Mouse (Mus musculus) hindbrain, embryonic 16.5 days (tissue): ENCODE measurements at regions not wholly inside any gene's neighbourhood (a gene's known extent, or its start where the extent isn't known, plus 50 kb on each side); places are given as distances from the start of the nearest gene placed in this dataset.

ENCODE experiments used
- ATAC-seq: fragments of 200-750 bp; cut with Nextera tagmentation; 2 replicates; pipeline ENCODE4 v1.8.0; 2017; ENCODE audit warnings: moderate TSS enrichment, moderate library complexity
- H3K27ac ChIP-seq: fragments of 300-500 bp; sonication (generic); 2 replicates; pipeline ENCODE4 v1.5.1; 2014; ENCODE audit warnings: low read depth, mild to moderate bottlenecking, control low read depth, low read length, moderate library complexity
- H3K27me3 ChIP-seq: fragments of 300-500 bp; sonication (generic); replicated peaks from 2 replicates; pipeline ENCODE4 v1.6.1; 2014; ENCODE audit warnings: low read length; ENCODE audit not compliant: control insufficient read depth, insufficient read depth
- H3K36me3 ChIP-seq: fragments of 300-500 bp; sonication (generic); 2 replicates; pipeline ENCODE4 v1.6.1; 2014; ENCODE audit warnings: mild to moderate bottlenecking, low read length, moderate library complexity, mixed read lengths; ENCODE audit not compliant: control insufficient read depth, insufficient read depth
- H3K4me1 ChIP-seq: fragments of 300-500 bp; sonication (generic); 2 replicates; pipeline ENCODE4 v1.6.1; 2014; ENCODE audit warnings: low read depth, low read length; ENCODE audit not compliant: control insufficient read depth, insufficient read depth
- H3K4me2 ChIP-seq: fragments of 300-500 bp; sonication (generic); 2 replicates; pipeline ENCODE4 v1.6.1; 2014; ENCODE audit warnings: mild to moderate bottlenecking, low read length, control low read depth, moderate library complexity
- H3K4me3 ChIP-seq: fragments of 300-500 bp; sonication (generic); 2 replicates; pipeline ENCODE4 v1.5.1; 2014; ENCODE audit warnings: mild to moderate bottlenecking, low read length, control low read depth, moderate library complexity
- H3K9ac ChIP-seq: fragments of 300-500 bp; sonication (generic); 2 replicates; pipeline ENCODE4 v1.6.1; 2014; ENCODE audit warnings: low read depth, mild to moderate bottlenecking, control low read depth, low read length, moderate library complexity
- H3K9me3 ChIP-seq: fragments of 300-500 bp; sonication (generic); 2 replicates; pipeline ENCODE4 v1.6.1; 2014; ENCODE audit warnings: mild to moderate bottlenecking, low read length, moderate library complexity; ENCODE audit not compliant: control insufficient read depth
- WGBS: fragments of 180-500 bp; shearing (Covaris S2); extraction: QIAGEN DNeasy Blood & Tissue Kit; methylation state at CpG from one replicate; pipeline ENCODE4 v1.1.7; 2014; 5-methylcytosine and 5-hydroxymethylcytosine counted together

- no peak for ATAC-seq
- 69% methylated on average over 4 of the region's 4 CpGs for WGBS
- Histone ChIP-seq H3K27ac (no peak overlapping the region), H3K27me3 (no peaks in the 10 kb centered on the region), H3K4me2 (no peak overlapping the region), H3K4me3 (no peak overlapping the region), H3K9me3 (no peaks in the 10 kb centered on the region), H3K4me1 (no peaks in the 10 kb centered on the region), H3K9ac (no peak overlapping the region), H3K36me3 (no peaks in the 10 kb centered on the region)
Observed at GRCm38 (mm10) chr11:7592010-7592409, 378.3 kb upstream of the Igfbp3 start.

- Histone ChIP-seq H3K4me1 (no peaks in the 10 kb centered on the region), H3K9ac (no peak overlapping the region), H3K27ac (no peak overlapping the region), H3K9me3 (no peaks in the 10 kb centered on the region), H3K4me2 (no peak overlapping the region), H3K36me3 (no peaks in the 10 kb centered on the region), H3K27me3 (no peaks in the 10 kb centered on the region), H3K4me3 (no peak overlapping the region)
- 91% methylated on average over 2 of the region's 2 CpGs for WGBS
- no peak for ATAC-seq
Observed at GRCm38 (mm10) chr11:7583296-7583695, 369.6 kb upstream of the Igfbp3 start.

GRCm38 (mm10) chr11:7568484-7568883 is 354.8 kb upstream of the Igfbp3 start:
- ATAC-seq = no peak
- Histone ChIP-seq H3K4me1 (no peaks in the 10 kb centered on the region), H3K27ac (no peak overlapping the region), H3K4me2 (no peak overlapping the region), H3K36me3 (no peaks in the 10 kb centered on the region), H3K9ac (no peak overlapping the region), H3K4me3 (no peak overlapping the region), H3K27me3 (no peaks in the 10 kb centered on the region), H3K9me3 (no peaks in the 10 kb centered on the region)
- WGBS = 82% methylated on average over 1 of the region's 1 CpGs

GRCm38 (mm10) chr11:7562029-7562428 is 348.3 kb upstream of the Igfbp3 start:
- ATAC-seq = no peak
- H3K9me3 ChIP-seq = no peaks in the 10 kb centered on the region
- H3K4me1 ChIP-seq = no peaks in the 10 kb centered on the region
- H3K4me3 ChIP-seq = no peak overlapping the region
- H3K36me3 ChIP-seq = no peaks in the 10 kb centered on the region
- H3K27ac ChIP-seq = no peak overlapping the region
- no peak overlapping the region for H3K4me2 ChIP-seq
- no peaks in the 10 kb centered on the region for H3K27me3 ChIP-seq
- WGBS = 51% methylated on average over 2 of the region's 2 CpGs
- H3K9ac ChIP-seq = no peak overlapping the region

- 78% methylated on average over 1 of the region's 1 CpGs for WGBS
- Histone ChIP-seq H3K9ac (no peak overlapping the region), H3K9me3 (no peaks in the 10 kb centered on the region), H3K27me3 (no peaks in the 10 kb centered on the region), H3K4me1 (no peaks in the 10 kb centered on the region), H3K36me3 (no peaks in the 10 kb centered on the region), H3K27ac (no peak overlapping the region), H3K4me3 (no peak overlapping the region), H3K4me2 (no peak overlapping the region)
- ATAC-seq = no peak
Observed at GRCm38 (mm10) chr11:7561437-7561836, 347.7 kb upstream of the Igfbp3 start.

GRCm38 (mm10) chr11:7555613-7556274 is 342.0 kb upstream of the Igfbp3 start:
- Histone ChIP-seq H3K4me1 (no peaks in the 10 kb centered on the region), H3K4me3 (no peak overlapping the region), H3K9me3 (no peaks in the 10 kb centered on the region), H3K36me3 (no peaks in the 10 kb centered on the region), H3K27ac (no peak overlapping the region), H3K9ac (no peak overlapping the region), H3K27me3 (no peaks in the 10 kb centered on the region), H3K4me2 (no peak overlapping the region)
- WGBS = 82% methylated on average over 6 of the region's 6 CpGs
- ATAC-seq = no peak

- H3K4me3 ChIP-seq = no peak overlapping the region
- H3K4me1 ChIP-seq = no peaks in the 10 kb centered on the region
- H3K9ac ChIP-seq = no peak overlapping the region
- WGBS = 83% methylated on average over 3 of the region's 3 CpGs
- H3K4me2 ChIP-seq = no peak overlapping the region
- H3K36me3 ChIP-seq = no peaks in the 10 kb centered on the region
- ATAC-seq = no peak
- H3K9me3 ChIP-seq = no peaks in the 10 kb centered on the region
- no peaks in the 10 kb centered on the region for H3K27me3 ChIP-seq
- H3K27ac ChIP-seq = no peak overlapping the region
Observed at GRCm38 (mm10) chr11:7552154-7552553, 338.4 kb upstream of the Igfbp3 start.

- H3K9ac ChIP-seq = no peak overlapping the region
- H3K4me1 ChIP-seq = no peaks in the 10 kb centered on the region
- 79% methylated on average over 2 of the region's 2 CpGs for WGBS
- no peaks in the 10 kb centered on the region for H3K27me3 ChIP-seq
- no peak overlapping the region for H3K27ac ChIP-seq
- no peaks in the 10 kb centered on the region for H3K36me3 ChIP-seq
- ATAC-seq = no peak
- no peaks in the 10 kb centered on the region for H3K9me3 ChIP-seq
- H3K4me3 ChIP-seq = no peak overlapping the region
- no peak overlapping the region for H3K4me2 ChIP-seq
Observed at GRCm38 (mm10) chr11:7547796-7548195, 334.1 kb upstream of the Igfbp3 start.

GRCm38 (mm10) chr11:7545621-7546020 is 331.9 kb upstream of the Igfbp3 start:
- Histone ChIP-seq H3K4me3 (no peak overlapping the region), H3K27ac (no peak overlapping the region), H3K9me3 (no peaks in the 10 kb centered on the region), H3K9ac (no peak overlapping the region), H3K36me3 (no peaks in the 10 kb centered on the region), H3K27me3 (no peaks in the 10 kb centered on the region), H3K4me1 (no peaks in the 10 kb centered on the region), H3K4me2 (no peak overlapping the region)
- WGBS = 94% methylated on average over 2 of the region's 2 CpGs
- ATAC-seq = no peak

- no peaks in the 10 kb centered on the region for H3K27me3 ChIP-seq
- 28% methylated on average over 2 of the region's 2 CpGs for WGBS
- no peak for ATAC-seq
Observed at GRCm38 (mm10) chr11:7534590-7534989, 320.9 kb upstream of the Igfbp3 start.

More at GRCm38 (mm10) chr11:7534590-7534989, 320.9 kb upstream of the Igfbp3 start:
- Histone ChIP-seq H3K4me3 (no peak overlapping the region), H3K27ac (no peak overlapping the region), H3K36me3 (no peaks in the 10 kb centered on the region), H3K4me1 (no peaks in the 10 kb centered on the region), H3K9ac (no peak overlapping the region), H3K4me2 (no peak overlapping the region), H3K9me3 (no peaks in the 10 kb centered on the region; the same call in 1 of the 2 replicates)
